ENCODE assay signal across 10 mouse cellular contexts in the genomic region with DNA sequence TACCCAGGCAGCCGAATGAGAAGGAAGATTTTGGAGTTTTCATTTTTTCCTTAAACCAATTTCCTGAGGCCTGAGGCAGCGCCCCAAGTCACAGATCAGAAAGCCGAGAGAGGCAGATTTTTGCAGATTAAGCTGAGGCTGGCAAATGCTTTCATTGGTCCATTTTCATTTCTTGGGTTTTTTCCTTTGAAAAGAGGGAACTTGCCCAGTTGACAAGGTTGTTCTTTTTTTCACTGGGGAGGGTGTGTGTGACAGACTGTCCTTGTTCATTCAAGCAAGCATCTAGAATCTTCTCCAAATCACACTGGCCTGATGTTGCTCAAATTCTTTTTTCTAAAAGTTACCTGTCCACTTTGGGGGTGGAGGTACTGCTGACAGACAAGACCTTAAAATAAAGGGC. TPM values are rescaled to one million over a fixed set of nuclear protein-coding genes. Genes with fewer than 3 reads are reported as not detected.
DNase-seq lines count a peak whose midpoint lies in the region; ATAC-seq and TF ChIP-seq lines count a peak whose summit lies in the region.
"Had no signal": no experiment of that assay in that cellular context is flagged by ENCODE, and none has a peak within 500 bp of the region (broad histone marks: within the 10 kb centered on the region; RNA-seq: fewer than 3 reads in every experiment).

No protein-coding gene starts in this region.

- H3K4me3 ChIP-seq in kidney, adult 2 months (ENCODE audit: insufficient read depth, low read depth, low read length): peak overlapping the region; percentile 78
- peak overlapping the region; percentile 70 to 87 (median 73) for H3K4me3 ChIP-seq in CH12.LX (replicated peaks in 1 of 3; ENCODE audit: low read depth in 2 of 3, low read length in 2 of 3, poor library complexity in 1 of 3)
- no peak overlapping the region for H3K4me3 ChIP-seq in embryonic facial prominence, embryonic 12.5 days
- peak overlapping the region; percentile 66 for H3K4me3 ChIP-seq in liver, embryonic 11.5 days (ENCODE audit: low read depth, low read length)
- no peak overlapping the region for H3K4me3 ChIP-seq in left cerebral cortex, adult 2 months
- H3K4me3 ChIP-seq: hindbrain, embryonic 15.5 days had no signal

- no peaks in the 10 kb centered on the region for H3K27me3 ChIP-seq in kidney, adult 2 months (replicated peaks; ENCODE audit: control insufficient read depth, insufficient read depth, low read length)
- no peaks in the 10 kb centered on the region for H3K27me3 ChIP-seq in CH12.LX (replicated peaks)
- H3K27me3 ChIP-seq in embryonic facial prominence, embryonic 12.5 days: no peaks in the 10 kb centered on the region
- H3K27me3 ChIP-seq in liver, embryonic 11.5 days (replicated peaks; ENCODE audit: control insufficient read depth, insufficient read depth, low read length): no peaks in the 10 kb centered on the region

- no peaks in the 10 kb centered on the region for H3K9me3 ChIP-seq in CH12.LX (replicated peaks; ENCODE audit: low read length)
- no peaks in the 10 kb centered on the region for H3K9me3 ChIP-seq in embryonic facial prominence, embryonic 12.5 days
- H3K9me3 ChIP-seq in liver, embryonic 11.5 days (ENCODE audit: control insufficient read depth, low read length): no peaks in the 10 kb centered on the region
- H3K9me3 ChIP-seq: hindbrain, embryonic 15.5 days had no signal

- TF ChIP-seq EP300 in CH12.LX (IDR thresholded peaks at IDR 0.05; ENCODE audit: low read length): no peak

- 35% methylated on average over 3 of the region's 3 CpGs for WGBS in kidney, adult 2 months
- 17% methylated on average over 3 of the region's 3 CpGs for WGBS in embryonic facial prominence, embryonic 12.5 days
- WGBS in liver, embryonic 11.5 days: 25% methylated on average over 3 of the region's 3 CpGs

- H3K9ac ChIP-seq in CH12.LX (ENCODE audit: insufficient read depth, low read depth): peak overlapping the region; percentile 32; the same call in 1 of the 2 replicates
- H3K9ac ChIP-seq in embryonic facial prominence, embryonic 12.5 days: no peak overlapping the region
- H3K9ac ChIP-seq in liver, embryonic 11.5 days (ENCODE audit: low read depth, low read length): peak overlapping the region; percentile 3; the same call in 1 of the 2 replicates
- H3K9ac ChIP-seq: hindbrain, embryonic 15.5 days had no signal

- peak overlapping the region; percentile 89 for H3K4me2 ChIP-seq in CH12.LX (ENCODE audit: insufficient read depth, low read depth, poor library complexity, severe bottlenecking)
- H3K4me2 ChIP-seq in embryonic facial prominence, embryonic 12.5 days (replicated peaks): peak overlapping the region; percentile 89
- H3K4me2 ChIP-seq in liver, embryonic 11.5 days: peak overlapping the region; percentile 95
- H3K4me2 ChIP-seq: hindbrain, embryonic 15.5 days had no signal

- TF ChIP-seq POLR2A in kidney, adult 2 months (IDR thresholded peaks at IDR 0.05; ENCODE audit: low read depth, low read length): no peak
- TF ChIP-seq POLR2A in CH12.LX (IDR thresholded peaks at IDR 0.05; ENCODE audit: low read depth, low read length): no peak

- no peak for DNase-seq in kidney, adult 2 months
- DNase-seq in kidney, postnatal 36 days: no peak
- DNase-seq in CH12.LX (ENCODE audit: extremely low read depth): no peak
- DNase-seq in liver, embryonic 11.5 days (ENCODE audit: low spot score): no peak
- DNase-seq in left cerebral cortex, adult 2 months (ENCODE audit: extremely low spot score in 1 of 2, low spot score in 2 of 2): no peak
- no peak for DNase-seq in gastrocnemius, adult 8-10 months (ENCODE audit: low spot score in 2 of 2)
- DNase-seq: cerebellum, adult 9-10 months had no signal

- ATAC-seq in embryonic facial prominence, embryonic 12.5 days (ENCODE audit: insufficient number of reproducible peaks, insufficient read depth, low FRiP score, low TSS enrichment): no peak
- no peak for ATAC-seq in liver, embryonic 11.5 days (replicated peaks; ENCODE audit: low FRiP score)
- no peak for ATAC-seq in CD4-positive, CD25-positive, alpha-beta regulatory T cell, adult 4 months

- peaks cover 63% of the 10 kb centered on the region for H3K79me2 ChIP-seq in CH12.LX (replicated peaks; ENCODE audit: control insufficient read depth, extremely low read depth, insufficient read depth, poor library complexity, severe bottlenecking)

- intact Hi-C loops in left cerebral cortex, adult 2 months (cut with DNase I): no loop called here

- dilution Hi-C loops in CH12.LX (cut with MboI; ENCODE audit: extremely low pct_ligation_motif_present, extremely low pct_unique_long_range_greater_than_20kb, low sequenced_read_pairs): no loop called here

- peaks cover 11% of the 10 kb centered on the region; the same call in 1 of the 2 replicates for H3K4me1 ChIP-seq in kidney, adult 2 months (ENCODE audit: control insufficient read depth, insufficient read depth, low read length)
- H3K4me1 ChIP-seq in CH12.LX (ENCODE audit: control insufficient read depth in 1 of 2, insufficient read depth in 2 of 2): peaks cover 7 to 48% of the 10 kb centered on the region in 2 experiments
- peaks cover 32% of the 10 kb centered on the region for H3K4me1 ChIP-seq in embryonic facial prominence, embryonic 12.5 days
- H3K4me1 ChIP-seq in liver, embryonic 11.5 days (replicated peaks; ENCODE audit: control insufficient read depth, insufficient read depth, low read length): peaks cover 29% of the 10 kb centered on the region

- H3K36me3 ChIP-seq in kidney, adult 2 months (ENCODE audit: control insufficient read depth, insufficient read depth, low read length): peaks cover 8% of the 10 kb centered on the region
- H3K36me3 ChIP-seq in CH12.LX (replicated peaks in 1 of 2; ENCODE audit: control insufficient read depth in 1 of 2, insufficient read depth in 1 of 2, low read length in 1 of 2): no peaks in the 10 kb centered on the region
- no peaks in the 10 kb centered on the region for H3K36me3 ChIP-seq in embryonic facial prominence, embryonic 12.5 days
- no peaks in the 10 kb centered on the region for H3K36me3 ChIP-seq in liver, embryonic 11.5 days (ENCODE audit: control insufficient read depth, insufficient read depth, low read length)
- H3K36me3 ChIP-seq: hindbrain, embryonic 15.5 days had no signal

- TF ChIP-seq RAD21 in CH12.LX (IDR thresholded peaks at IDR 0.05; ENCODE audit: low read depth, low read length): no peak

- in situ Hi-C loops in CH12.LX (cut with MboI; ENCODE audit: low pct_ligation_motif_present, low pct_unique_long_range_greater_than_20kb, low sequenced_read_pairs): loop anchor here (5.0 kb wide), 1 partner anchor 57 kb away; no protein-coding TSS in a partner anchor

- no peak for TF ChIP-seq CTCF in kidney, adult 2 months (conservative IDR thresholded peaks at IDR 0.05; ENCODE audit: insufficient read depth, insufficient read length, low read depth, low read length)
- no peak for TF ChIP-seq CTCF in CH12.LX (conservative IDR thresholded peaks at IDR 0.05 in 1 of 2, IDR thresholded peaks at IDR 0.05 in 1 of 2; ENCODE audit: low read depth in 2 of 2, low read length in 2 of 2)
- no peak for TF ChIP-seq CTCF in left cerebral cortex, adult 2 months (IDR thresholded peaks at IDR 0.05)

- H3K27ac ChIP-seq in kidney, adult 2 months (ENCODE audit: insufficient read depth, low read depth, low read length): peak overlapping the region; percentile 82
- H3K27ac ChIP-seq in CH12.LX (ENCODE audit: insufficient read depth, low read depth): no peak overlapping the region
- no peak overlapping the region for H3K27ac ChIP-seq in embryonic facial prominence, embryonic 12.5 days
- no peak overlapping the region for H3K27ac ChIP-seq in liver, embryonic 11.5 days (ENCODE audit: low read depth, low read length)
- H3K27ac ChIP-seq in left cerebral cortex, adult 2 months: no peak overlapping the region
- H3K27ac ChIP-seq: hindbrain, embryonic 15.5 days had no signal

TF ChIP-seq in CH12.LX, 34 proteins besides CTCF, POLR2A, EP300 and RAD21:
- TF ChIP-seq MXI1 (IDR thresholded peaks at IDR 0.05; ENCODE audit: low read depth, low read length): peak; percentile 38; the same call in 1 of the 2 replicates
- TF ChIP-seq SMC3 (IDR thresholded peaks at IDR 0.05; ENCODE audit: low read depth, low read length): no peak

RNA-seq across cellular contexts. Expression of a gene that starts 2.5 kb away (rescaled TPM):
- polyA plus RNA-seq in kidney, adult 2 months (2012; rRNA removed): 32.0 and 34.2 TPM in 2 replicates
- 11.7 and 12.3 TPM in 2 replicates for total RNA-seq in CH12.LX (2012; rRNA removed)
- 8.7 and 9.0 TPM in 2 replicates for total RNA-seq in CH12.LX (2014; rRNA removed)
- 12.5 and 14.1 TPM in 2 replicates for polyA plus RNA-seq in CH12.LX (2012; ENCODE audit: insufficient read length, low read depth)
- 6.5 and 6.9 TPM in 2 replicates for polyA plus RNA-seq in embryonic facial prominence, embryonic 12.5 days (2016; fragmentation: Nextera tagmentation; extraction: Ambion mirVana)
- polyA plus RNA-seq in liver, embryonic 11.5 days (2014; fragmentation: Nextera tagmentation; extraction: Ambion mirVana): 9.6 and 10.1 TPM in 2 replicates
- under 1 TPM; 0.33 to 0.41 TPM for total RNA-seq in left cerebral cortex, adult 2 months (2021)
- polyA plus RNA-seq in CD4-positive, CD25-positive, alpha-beta regulatory T cell, adult 4 months (2017; shearing (Covaris generic)): 1 to 10 TPM; 1.3 to 4.4 TPM
- total RNA-seq in gastrocnemius, adult 8-10 months (2022): 1 to 10 TPM in 1 of 4 experiments, under 1 TPM in 3; 0.36 to 1.1 (median 0.61) TPM

RNA-seq across cellular contexts. Expression of a gene that starts 40.7 kb away (rescaled TPM):
- 10.8 and 11.4 TPM in 2 replicates for polyA plus RNA-seq in kidney, adult 2 months (2012; rRNA removed)
- total RNA-seq in CH12.LX (2012; rRNA removed) (5.9 and 6.0 TPM in 2 replicates), CH12.LX (2014; rRNA removed) (6.3 and 6.6 TPM in 2 replicates)
- polyA plus RNA-seq in CH12.LX (2012; ENCODE audit: insufficient read length, low read depth): 5.3 and 5.5 TPM in 2 replicates
- polyA plus RNA-seq in embryonic facial prominence, embryonic 12.5 days (2016; fragmentation: Nextera tagmentation; extraction: Ambion mirVana): 11.0 and 11.5 TPM in 2 replicates
- 7.7 TPM in 2 replicates for polyA plus RNA-seq in liver, embryonic 11.5 days (2014; fragmentation: Nextera tagmentation; extraction: Ambion mirVana)
- total RNA-seq in left cerebral cortex, adult 2 months (2021): 1 to 10 TPM; 4.3 to 4.7 TPM
- 10 to 100 TPM; 23.8 to 34.8 TPM for polyA plus RNA-seq in CD4-positive, CD25-positive, alpha-beta regulatory T cell, adult 4 months (2017; shearing (Covaris generic))
- total RNA-seq in gastrocnemius, adult 8-10 months (2022): 1 to 10 TPM; 2.8 to 3.9 (median 3.1) TPM

Comparison
In these comparisons a context has a peak if more than half of its experiments do, and no peak if none do; other contexts are left out.
1. H3K4me3 ChIP-seq: peak in kidney, adult 2 months (single experiment), CH12.LX (3 of 3) and liver, embryonic 11.5 days (single experiment); none in embryonic facial prominence, embryonic 12.5 days (single experiment) and left cerebral cortex, adult 2 months (single experiment).
2. Peak in every context shown above with its lines, with median percentiles within 50 percentile points of each other: H3K4me2 ChIP-seq.